Mouse (Mus musculus) spleen, adult 2 months (tissue): ENCODE measurements around the gene Rnf111.
"Not testable (repeated sequence)": the region's sequence is repeated elsewhere in the genome, so short reads cannot be mapped to it uniquely, and the experiment has no call there.

Source experiments
- CTCF ChIP-seq: fragments of 200-500 bp; IDR thresholded peaks from 2 replicates; pipeline ENCODE4 v1.5.1; 2011; ENCODE audit warnings: mild to moderate bottlenecking, inconsistent platforms; ENCODE audit not compliant: insufficient read depth, insufficient read length, insufficient replicate concordance; ENCODE audit errors: extremely low read depth
- POLR2A ChIP-seq: fragments of 200-500 bp; IDR thresholded peaks from 2 replicates; pipeline ENCODE4 v1.6.1; 2011; ENCODE audit warnings: low read depth, low read length, inconsistent platforms

GRCm38 (mm10) chr9:70463091-70463490 is 40.4 kb downstream of the Rnf111 start:
- TF ChIP-seq CTCF, POLR2A: not testable (repeated sequence)
